Mouse (Mus musculus) testis, postnatal 14 days (tissue): Measurements from ENCODE around the gene Polrmt.
A peak's percentile ranks its signal among the peaks of the same experiment; 100 is the strongest.

Source experiments
- DNase-seq: peaks from one replicate; pipeline ENCODE4 v3.0.0; 2021; ENCODE audit warnings: low spot score

Polrmt gene

GRCm38 (mm10) chr10:79743161-79743560 is 3.2 kb downstream of the Polrmt start:
- no peak for DNase-seq

GRCm38 (mm10) chr10:79740863-79741262 is 5.5 kb downstream of the Polrmt start:
- DNase-seq, result no peak

- DNase-seq, result no peak
Observed at GRCm38 (mm10) chr10:79739234-79739633, 7.1 kb downstream of the Polrmt start.

GRCm38 (mm10) chr10:79738259-79738658 is 8.1 kb downstream of the Polrmt start:
- DNase-seq, result no peak

GRCm38 (mm10) chr10:79736706-79737105 is 9.7 kb downstream of the Polrmt start:
- no peak for DNase-seq

GRCm38 (mm10) chr10:79735361-79735760 is 11.0 kb downstream of the Polrmt start:
- DNase-seq, result no peak

- DNase-seq, result no peak
Observed at GRCm38 (mm10) chr10:79733847-79734246, 12.5 kb downstream of the Polrmt start.

- DNase-seq, result no peak
Observed at GRCm38 (mm10) chr10:79732500-79732899, 13.9 kb downstream of the Polrmt start.

- no peak for DNase-seq
Observed at GRCm38 (mm10) chr10:79729357-79729965, 16.9 kb downstream of the Polrmt start.

- DNase-seq, result no peak
Observed at GRCm38 (mm10) chr10:79728323-79729249, 17.8 kb downstream of the Polrmt start.

- DNase-seq, result no peak
Observed at GRCm38 (mm10) chr10:79726090-79726489, 20.3 kb downstream of the Polrmt start.

GRCm38 (mm10) chr10:79723692-79724091 is 22.7 kb downstream of the Polrmt start:
- DNase-seq, result no peak

- no peak for DNase-seq
Observed at GRCm38 (mm10) chr10:79723047-79723446, 23.3 kb downstream of the Polrmt start.

GRCm38 (mm10) chr10:79721089-79721488 is 25.3 kb downstream of the Polrmt start:
- no peak for DNase-seq

GRCm38 (mm10) chr10:79717640-79718357 is 28.6 kb downstream of the Polrmt start:
- peak; percentile 63 for DNase-seq

- no peak for DNase-seq
Observed at GRCm38 (mm10) chr10:79716988-79717355, 29.4 kb downstream of the Polrmt start.

- no peak for DNase-seq
Observed at GRCm38 (mm10) chr10:79716254-79716987, 30.0 kb downstream of the Polrmt start, which contains the start of gene Hcn2. Hcn2 (plus strand) TSS chr10:79716634.

- DNase-seq, result no peak
Observed at GRCm38 (mm10) chr10:79714996-79715395, 31.4 kb downstream of the Polrmt start.

GRCm38 (mm10) chr10:79713163-79713562 is 33.2 kb downstream of the Polrmt start:
- no peak for DNase-seq

- peak; percentile 59 for DNase-seq
Observed at GRCm38 (mm10) chr10:79712499-79713126, 33.8 kb downstream of the Polrmt start.

- no peak for DNase-seq
Observed at GRCm38 (mm10) chr10:79712029-79712428, 34.4 kb downstream of the Polrmt start.
